Mouse (Mus musculus) limb, embryonic 13.5 days (tissue): ENCODE results near the gene Pld3. TPM values are rescaled to one million over a fixed set of nuclear protein-coding genes. Genes with fewer than 3 reads are reported as not detected.
A peak's percentile ranks its signal among the peaks of the same experiment; 100 is the strongest.

Source experiments
- ATAC-seq: fragments of 200-750 bp; cut with Nextera tagmentation; 2 replicates; pipeline ENCODE4 v1.8.0; 2017; ENCODE audit warnings: low read depth, moderate number of reproducible peaks, moderate TSS enrichment; ENCODE audit not compliant: low FRiP score
- H3K27ac ChIP-seq: fragments of 300-500 bp; sonication (generic); 2 replicates; pipeline ENCODE4 v1.5.1; 2015; ENCODE audit warnings: inconsistent platforms, mild to moderate bottlenecking, moderate library complexity
- H3K27me3 ChIP-seq: fragments of 300-500 bp; sonication (generic); 2 replicates; pipeline ENCODE4 v1.6.1; 2015; ENCODE audit warnings: mild to moderate bottlenecking, inconsistent platforms
- H3K36me3 ChIP-seq: fragments of 300-500 bp; sonication (generic); 2 replicates; pipeline ENCODE4 v1.6.1; 2015; ENCODE audit warnings: inconsistent platforms, mild to moderate bottlenecking, moderate library complexity
- H3K4me1 ChIP-seq: fragments of 300-500 bp; sonication (generic); 2 replicates; pipeline ENCODE4 v1.6.1; 2015; ENCODE audit warnings: inconsistent platforms
- H3K4me2 ChIP-seq: fragments of 300-500 bp; sonication (generic); replicated peaks from 2 replicates; pipeline ENCODE4 v1.6.1; 2015; ENCODE audit warnings: inconsistent platforms, mild to moderate bottlenecking, moderate library complexity
- H3K4me3 ChIP-seq: fragments of 300-500 bp; sonication (generic); 2 replicates; pipeline ENCODE4 v1.5.1; 2015; ENCODE audit warnings: moderate library complexity, mild to moderate bottlenecking, inconsistent platforms
- H3K9ac ChIP-seq: fragments of 300-500 bp; sonication (generic); 2 replicates; pipeline ENCODE4 v1.6.1; 2015; ENCODE audit warnings: mild to moderate bottlenecking, inconsistent platforms
- H3K9me3 ChIP-seq: fragments of 300-500 bp; sonication (generic); 2 replicates; pipeline ENCODE4 v1.6.1; 2016; ENCODE audit warnings: inconsistent platforms
- WGBS: fragments of 180-500 bp; shearing (Covaris S2); methylation state at CpG from one replicate; pipeline ENCODE4 v1.1.7; 2015; 5-methylcytosine and 5-hydroxymethylcytosine counted together
- polyA plus RNA-seq: library from polyadenylated mRNA; unstranded; fragments of >200 nt; fragmentation: Nextera tagmentation; extraction: Ambion mirVana; gene quantifications from 2 replicates; pipeline ENCODE4 v1.2.1, GENCODE M21; 2015

The Pld3 gene
- polyA plus RNA-seq, 1 experiment from 2014 or later = 95.0 TPM

DNA sequence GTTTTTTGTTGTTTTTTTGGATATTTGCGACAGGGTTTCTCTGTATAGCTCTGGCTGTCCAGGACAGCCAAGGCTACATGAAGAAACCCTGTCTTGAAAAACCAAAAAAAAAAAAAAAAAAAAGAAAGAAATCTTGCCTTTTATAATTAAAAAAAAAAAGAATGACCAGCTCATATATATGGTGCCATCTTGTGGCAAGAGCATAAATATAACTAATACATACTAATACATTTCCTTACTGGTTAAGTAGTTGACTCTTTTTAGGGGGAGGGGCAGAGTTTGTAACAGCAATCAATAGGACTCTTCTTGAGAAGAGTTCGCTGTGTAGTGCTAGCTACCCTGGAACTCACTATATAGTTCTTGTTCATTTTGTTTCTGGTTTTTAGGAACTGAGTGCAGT, 34.7 kb upstream of the Pld3 start:
- ATAC-seq = no peak
- no peak overlapping the region for H3K27ac ChIP-seq
- H3K4me2 ChIP-seq = no peak overlapping the region
- no peak overlapping the region for H3K4me3 ChIP-seq
- H3K9ac ChIP-seq = no peak overlapping the region
- peaks cover 20% of the 10 kb centered on the region for H3K36me3 ChIP-seq
- no peaks in the 10 kb centered on the region for H3K9me3 ChIP-seq
- H3K4me1 ChIP-seq = peaks cover 2% of the 10 kb centered on the region
- H3K27me3 ChIP-seq = no peaks in the 10 kb centered on the region
- 92% methylated on average over 2 of the region's 2 CpGs for WGBS

DNA sequence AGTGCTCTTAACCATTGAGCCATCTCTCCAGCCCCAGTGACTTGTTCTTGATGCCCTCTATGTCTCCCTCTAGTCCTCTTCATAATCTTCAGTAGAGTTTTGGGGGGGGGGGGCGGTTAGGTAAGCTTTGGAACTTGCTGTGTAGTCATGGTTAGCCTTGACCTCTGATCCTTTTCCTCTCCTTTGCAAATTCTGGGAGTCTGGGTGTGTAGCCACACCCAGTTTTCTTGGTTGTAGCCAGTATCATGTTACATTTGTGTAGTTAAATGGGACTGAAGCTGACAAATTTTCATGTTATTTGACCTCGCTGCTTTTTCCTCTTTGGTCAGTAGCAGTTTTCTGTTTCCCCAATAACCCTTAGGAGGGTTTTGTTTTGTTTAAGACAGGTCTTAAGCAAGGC, 33.8 kb upstream of the Pld3 start:
- Histone ChIP-seq H3K4me3 (no peak overlapping the region), H3K9ac (no peak overlapping the region), H3K4me2 (no peak overlapping the region), H3K27me3 (no peaks in the 10 kb centered on the region), H3K36me3 (peaks cover 29% of the 10 kb centered on the region), H3K4me1 (no peaks in the 10 kb centered on the region), H3K9me3 (no peaks in the 10 kb centered on the region), H3K27ac (no peak overlapping the region)
- ATAC-seq = no peak
- WGBS = 58% methylated on average over 2 of the region's 2 CpGs

DNA sequence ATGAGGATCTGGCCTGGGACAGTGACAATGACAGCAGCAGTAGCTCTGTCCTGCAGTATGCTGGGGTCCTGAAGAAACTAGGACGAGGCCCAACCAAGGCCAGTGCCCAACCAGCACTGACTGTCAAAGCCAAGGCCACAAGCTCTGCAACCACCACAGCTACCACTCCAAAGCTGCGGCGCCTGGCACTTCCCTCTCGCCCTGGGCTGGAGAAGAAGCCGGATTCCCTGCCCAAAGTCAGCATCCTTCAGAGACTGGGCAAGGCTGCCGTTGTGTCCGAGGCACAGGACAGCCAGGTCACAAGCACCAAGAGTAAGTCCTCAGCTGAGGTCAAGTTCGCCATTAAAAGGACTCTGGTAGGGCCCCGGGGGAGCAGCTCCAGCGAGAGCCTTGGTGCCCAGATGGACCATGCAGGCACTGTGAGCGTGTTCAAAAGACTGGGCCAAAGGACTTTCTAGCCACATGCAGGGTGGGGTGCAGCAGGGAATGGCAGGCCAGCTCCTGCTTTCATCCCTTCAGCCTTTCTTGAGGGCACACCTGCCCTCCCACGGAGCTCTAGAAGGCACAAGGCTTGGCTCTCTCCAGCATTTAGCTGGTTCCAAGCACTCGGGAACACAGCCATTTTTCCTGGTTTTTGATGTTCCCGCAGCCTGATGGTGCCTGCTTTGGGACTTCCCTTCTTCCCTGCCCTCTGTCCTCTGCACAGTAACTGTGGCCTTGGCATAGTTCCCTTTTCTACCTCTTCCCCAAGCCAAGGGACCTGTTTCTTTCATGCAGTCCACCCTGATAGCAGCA, 27.6 kb upstream of the Pld3 start:
- Histone ChIP-seq H3K9me3 (no peaks in the 10 kb centered on the region), H3K4me3 (no peak overlapping the region), H3K9ac (peak overlapping the region; percentile 13; the same call in 1 of the 2 replicates), H3K27ac (no peak overlapping the region), H3K4me1 (no peaks in the 10 kb centered on the region), H3K27me3 (no peaks in the 10 kb centered on the region), H3K4me2 (no peak overlapping the region), H3K36me3 (peaks cover 89% of the 10 kb centered on the region)
- WGBS = 90% methylated on average over 14 of the region's 14 CpGs
- ATAC-seq = no peak

DNA sequence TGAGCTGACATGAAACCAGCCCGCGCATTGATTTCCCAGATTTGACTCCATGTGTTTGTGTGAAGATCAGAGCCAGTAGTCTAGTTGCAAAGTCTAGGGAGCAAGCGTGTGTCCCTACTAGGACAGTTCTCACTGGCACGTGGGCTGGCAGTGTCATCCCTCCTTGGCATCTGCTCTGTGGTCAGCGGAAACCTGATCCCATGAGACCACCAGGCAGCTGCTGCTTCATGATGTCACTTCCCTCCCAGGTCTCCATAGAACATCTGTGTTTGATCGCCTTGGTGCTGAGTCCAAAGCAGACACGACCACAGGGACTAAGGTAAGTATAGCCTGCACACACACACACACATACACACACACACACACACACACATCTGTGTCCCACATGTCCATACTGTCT, 25.4 kb upstream of the Pld3 start:
- peaks cover 96% of the 10 kb centered on the region for H3K36me3 ChIP-seq
- no peak overlapping the region for H3K27ac ChIP-seq
- 52% methylated on average over 7 of the region's 7 CpGs for WGBS
- H3K4me3 ChIP-seq = no peak overlapping the region
- no peaks in the 10 kb centered on the region for H3K4me1 ChIP-seq
- no peak for ATAC-seq
- no peaks in the 10 kb centered on the region for H3K27me3 ChIP-seq
- no peaks in the 10 kb centered on the region for H3K9me3 ChIP-seq
- H3K9ac ChIP-seq = no peak overlapping the region
- H3K4me2 ChIP-seq = no peak overlapping the region

DNA sequence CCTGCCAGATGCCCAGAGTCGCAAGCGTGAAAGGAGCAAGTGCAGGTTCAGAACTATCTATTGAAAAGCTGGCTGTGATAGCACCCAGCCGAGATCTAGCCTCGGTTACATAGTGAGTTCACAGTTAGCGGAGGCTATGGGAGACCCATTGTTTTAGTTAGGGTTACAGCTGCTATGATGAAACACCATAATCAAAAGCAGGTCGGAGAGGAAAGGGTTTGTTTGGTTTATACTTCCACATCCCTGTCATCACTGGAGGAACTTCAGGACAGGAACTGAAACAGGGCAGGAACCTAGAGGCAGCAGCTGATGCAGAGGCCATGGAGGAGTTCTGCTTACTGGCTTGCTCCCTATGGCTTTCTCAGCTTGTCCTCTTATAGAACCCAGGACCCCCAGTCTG, 24.6 kb upstream of the Pld3 start:
- no peak for ATAC-seq
- Histone ChIP-seq H3K36me3 (peaks cover 93% of the 10 kb centered on the region), H3K9me3 (no peaks in the 10 kb centered on the region), H3K27me3 (no peaks in the 10 kb centered on the region), H3K4me1 (no peaks in the 10 kb centered on the region), H3K4me2 (no peak overlapping the region), H3K27ac (no peak overlapping the region), H3K4me3 (no peak overlapping the region), H3K9ac (no peak overlapping the region)
- 94% methylated on average over 6 of the region's 6 CpGs for WGBS

DNA sequence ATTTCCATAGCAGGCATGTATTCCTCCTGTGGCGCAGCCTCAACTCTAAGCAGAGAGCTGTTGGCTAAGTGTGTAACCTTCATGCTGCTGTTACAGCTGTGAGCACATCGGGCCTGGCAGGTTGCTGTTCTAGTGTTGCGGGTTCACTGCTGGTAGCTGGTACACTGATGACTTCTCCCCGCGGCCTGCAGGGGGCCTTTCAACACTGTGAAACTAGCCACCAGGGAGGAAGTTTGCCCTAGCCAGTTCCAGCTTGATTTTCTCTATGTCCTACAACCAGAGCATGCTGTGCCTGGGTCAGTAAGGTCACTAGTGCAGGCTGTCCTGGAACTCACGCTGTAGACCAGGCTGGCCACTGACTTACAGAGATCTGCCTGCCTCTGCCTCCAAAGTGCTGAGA, 23.9 kb upstream of the Pld3 start:
- Histone ChIP-seq H3K27me3 (no peaks in the 10 kb centered on the region), H3K4me1 (no peaks in the 10 kb centered on the region), H3K4me3 (no peak overlapping the region), H3K4me2 (no peak overlapping the region), H3K36me3 (peaks cover 93% of the 10 kb centered on the region), H3K9me3 (no peaks in the 10 kb centered on the region), H3K9ac (no peak overlapping the region), H3K27ac (no peak overlapping the region)
- ATAC-seq = no peak
- WGBS = 69% methylated on average over 6 of the region's 6 CpGs

DNA sequence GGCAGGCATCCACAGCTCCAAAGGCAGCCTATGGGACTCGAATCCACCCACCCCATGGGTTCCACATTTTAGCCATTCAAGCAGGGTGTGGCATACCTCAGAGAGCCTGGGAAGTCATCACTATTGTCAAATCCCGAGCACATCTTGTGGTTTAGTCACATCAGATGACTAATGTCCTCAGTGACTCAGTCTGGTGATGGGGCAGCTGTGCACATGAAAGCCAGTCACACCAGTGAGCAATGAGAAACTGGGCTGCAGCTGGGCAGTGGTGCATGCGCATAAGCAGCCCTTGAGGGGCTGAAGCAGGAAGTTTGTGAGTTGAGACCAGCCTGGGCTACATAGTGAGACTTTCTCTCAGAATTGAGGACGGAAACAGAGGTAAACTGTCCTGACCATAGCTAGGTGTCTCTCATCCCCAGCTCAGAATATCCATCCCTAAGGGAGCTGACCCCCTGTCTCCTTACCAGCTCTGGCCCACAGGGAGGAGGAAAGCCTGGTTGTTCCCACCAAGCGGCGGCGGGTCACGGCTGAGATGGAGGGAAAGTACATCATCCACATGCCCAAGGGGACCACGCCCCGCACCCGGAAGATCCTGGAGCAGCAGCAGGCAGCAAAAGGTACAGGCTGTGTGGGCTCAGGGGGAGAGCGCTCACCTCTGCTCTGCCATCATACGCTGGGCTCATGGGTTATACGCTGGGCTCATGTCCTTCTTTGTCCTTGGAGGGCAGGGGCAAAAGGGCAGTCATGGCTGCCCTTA, 21.3 kb upstream of the Pld3 start:
- Histone ChIP-seq H3K9me3 (no peaks in the 10 kb centered on the region), H3K4me2 (no peak overlapping the region), H3K9ac (no peak overlapping the region), H3K4me3 (no peak overlapping the region), H3K36me3 (peaks cover 90% of the 10 kb centered on the region), H3K4me1 (no peaks in the 10 kb centered on the region), H3K27me3 (no peaks in the 10 kb centered on the region), H3K27ac (no peak overlapping the region)
- 92% methylated on average over 14 of the region's 14 CpGs for WGBS
- ATAC-seq = no peak

DNA sequence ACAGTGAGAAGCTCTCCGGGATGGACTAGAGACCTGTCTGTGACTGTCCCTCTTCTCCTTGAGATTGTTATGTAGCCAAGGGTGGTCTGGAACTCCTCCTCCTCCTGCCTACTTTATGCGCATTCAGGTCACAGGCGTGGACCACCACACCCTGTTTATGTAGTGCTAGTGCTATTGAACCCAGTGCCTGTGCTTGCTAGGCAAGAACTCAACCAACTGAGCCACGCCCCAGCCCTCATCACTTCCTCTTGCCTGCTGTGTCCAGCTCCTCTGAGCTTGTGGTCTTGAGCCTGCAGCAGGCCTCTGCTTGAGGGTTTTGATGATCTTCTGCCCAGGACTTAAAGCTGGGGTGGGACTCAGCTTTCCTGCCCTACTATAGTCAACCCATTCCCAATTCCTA, 19.1 kb upstream of the Pld3 start:
- Histone ChIP-seq H3K4me2 (no peak overlapping the region), H3K4me1 (no peaks in the 10 kb centered on the region), H3K27ac (no peak overlapping the region), H3K9me3 (no peaks in the 10 kb centered on the region), H3K9ac (no peak overlapping the region), H3K4me3 (no peak overlapping the region), H3K27me3 (no peaks in the 10 kb centered on the region), H3K36me3 (peaks cover 90% of the 10 kb centered on the region)
- ATAC-seq = no peak
- 98% methylated on average over 4 of the region's 4 CpGs for WGBS

DNA sequence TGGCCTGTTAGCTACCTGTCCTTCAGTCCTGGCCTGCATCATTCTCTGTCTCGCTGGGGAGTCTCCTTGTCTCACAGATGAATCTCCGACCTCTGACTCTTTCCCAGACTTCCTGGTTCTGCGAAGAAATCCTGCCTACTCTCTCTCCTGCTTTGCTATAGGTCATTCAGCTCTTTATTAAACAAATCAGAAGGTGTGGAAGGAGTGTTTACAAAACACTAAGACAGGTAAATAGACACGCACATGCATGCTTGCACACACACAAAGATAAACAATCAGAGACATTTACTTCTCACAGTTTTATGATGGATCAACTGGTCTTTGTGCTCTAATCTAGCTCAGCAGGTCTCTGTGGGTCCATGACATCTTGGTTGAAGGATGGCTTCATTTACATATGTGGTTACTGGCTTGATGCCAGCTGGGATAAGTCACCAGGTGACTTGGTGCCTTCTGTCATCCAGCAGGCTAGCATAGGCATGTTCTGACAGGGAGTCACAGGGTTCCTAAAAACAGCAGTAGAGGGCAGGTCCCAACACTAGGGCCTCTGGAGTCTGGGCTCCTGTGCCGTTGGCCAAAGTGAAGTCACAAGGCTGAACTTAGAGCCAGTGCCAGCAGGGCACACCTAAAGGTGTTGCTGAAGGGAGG, 16.7 kb upstream of the Pld3 start:
- no peak overlapping the region for H3K9ac ChIP-seq
- H3K4me2 ChIP-seq = no peak overlapping the region
- no peak overlapping the region for H3K4me3 ChIP-seq
- H3K27me3 ChIP-seq = no peaks in the 10 kb centered on the region
- H3K9me3 ChIP-seq = no peaks in the 10 kb centered on the region
- WGBS = 89% methylated on average over 5 of the region's 5 CpGs
- H3K36me3 ChIP-seq = peaks cover 84% of the 10 kb centered on the region
- no peaks in the 10 kb centered on the region for H3K4me1 ChIP-seq
- ATAC-seq = no peak
- no peak overlapping the region for H3K27ac ChIP-seq

DNA sequence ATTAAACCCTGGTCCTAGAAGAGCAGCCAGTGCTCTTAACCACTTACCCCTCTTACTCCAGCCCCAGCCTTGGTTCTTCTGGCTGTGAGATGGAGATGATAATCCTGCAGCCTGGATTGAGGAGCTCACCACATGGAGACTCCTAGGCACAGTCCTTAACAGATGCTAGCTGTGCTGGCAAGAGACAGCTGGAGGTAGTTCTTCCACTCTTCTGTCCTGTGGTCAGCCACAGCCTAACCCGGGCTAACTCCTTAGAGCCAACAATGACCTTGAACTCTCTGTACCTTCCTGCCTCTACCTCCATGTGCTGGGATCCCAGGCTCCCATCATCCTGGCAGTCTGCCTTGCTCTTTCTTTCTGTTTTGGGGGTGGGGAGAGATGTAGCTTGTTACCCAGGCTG, 8.0 kb upstream of the Pld3 start:
- Histone ChIP-seq H3K4me3 (no peak overlapping the region), H3K9ac (no peak overlapping the region), H3K27me3 (no peaks in the 10 kb centered on the region), H3K9me3 (no peaks in the 10 kb centered on the region), H3K27ac (no peak overlapping the region), H3K4me1 (no peaks in the 10 kb centered on the region), H3K4me2 (no peak overlapping the region), H3K36me3 (peaks cover 80% of the 10 kb centered on the region)
- WGBS = 80% methylated on average over 1 of the region's 1 CpGs
- ATAC-seq = no peak

DNA sequence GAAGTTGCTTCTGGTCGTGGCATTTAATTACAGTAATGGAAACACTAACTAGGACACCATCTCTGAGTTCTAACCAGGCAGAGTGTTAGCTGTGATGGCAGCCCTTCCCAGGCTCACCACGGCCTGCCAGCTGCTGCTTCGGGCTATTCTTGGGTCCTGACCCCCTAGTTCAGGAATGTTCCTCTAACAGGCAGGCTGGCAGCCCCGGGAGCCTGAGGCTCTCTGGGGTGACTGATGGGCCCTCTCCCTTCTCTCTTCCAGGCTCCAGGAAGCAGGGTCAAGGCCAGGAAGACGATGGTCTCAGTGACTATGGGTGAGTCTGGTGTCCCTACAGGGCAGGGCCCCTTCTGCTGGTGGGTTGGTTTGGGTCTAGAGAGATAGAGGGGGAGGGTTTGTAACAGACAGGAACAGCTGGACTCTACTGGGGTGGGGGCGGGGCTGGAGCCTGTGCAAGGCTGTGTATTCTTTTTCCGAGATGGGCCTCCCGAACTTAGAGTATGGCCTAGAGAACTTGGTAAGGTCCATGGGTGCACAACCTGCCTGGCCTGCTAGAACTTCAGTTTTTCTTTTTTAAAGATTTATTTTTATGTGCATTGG, 7.4 kb upstream of the Pld3 start:
- H3K36me3 ChIP-seq = peaks cover 81% of the 10 kb centered on the region
- H3K4me2 ChIP-seq = no peak overlapping the region
- WGBS = 67% methylated on average over 8 of the region's 8 CpGs
- H3K4me3 ChIP-seq = no peak overlapping the region
- H3K4me1 ChIP-seq = no peaks in the 10 kb centered on the region
- no peaks in the 10 kb centered on the region for H3K27me3 ChIP-seq
- peak; percentile 84 for ATAC-seq
- H3K9me3 ChIP-seq = no peaks in the 10 kb centered on the region
- no peak overlapping the region; the same call in 1 of the 2 replicates for H3K9ac ChIP-seq
- H3K27ac ChIP-seq = peak overlapping the region; percentile 22; the same call in 1 of the 2 replicates

DNA sequence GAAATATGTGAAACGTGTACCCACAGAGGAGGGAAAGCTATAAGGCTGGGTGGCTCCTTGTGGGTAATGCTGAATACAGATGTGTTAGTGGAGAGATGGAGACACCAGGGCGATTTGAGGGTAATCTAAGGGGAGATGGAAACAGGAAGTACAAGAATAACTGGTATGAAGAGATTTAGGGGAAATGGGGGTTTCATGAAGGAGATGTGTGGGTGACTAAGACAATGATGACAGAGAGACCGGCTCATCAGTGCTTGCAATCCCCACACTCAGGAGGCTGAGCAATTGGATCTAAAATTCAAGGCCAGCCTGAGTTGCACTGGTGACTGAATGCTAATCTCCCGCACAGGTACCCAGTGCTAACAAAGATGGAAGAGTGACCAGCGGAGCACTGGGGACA, 948 bp downstream of the Pld3 start:
- Histone ChIP-seq H3K36me3 (peaks cover 13% of the 10 kb centered on the region), H3K4me2 (peak overlapping the region; percentile 81), H3K27ac (no peak overlapping the region), H3K4me3 (peak overlapping the region; percentile 83), H3K27me3 (no peaks in the 10 kb centered on the region), H3K9ac (peak overlapping the region; percentile 63), H3K4me1 (peaks cover 17% of the 10 kb centered on the region), H3K9me3 (no peaks in the 10 kb centered on the region)
- WGBS = 50% methylated on average over 5 of the region's 5 CpGs
- no peak for ATAC-seq
